Mouse (Mus musculus): ENCODE results near the gene Ank3. TPM values are rescaled to one million over a fixed set of nuclear protein-coding genes. Genes with fewer than 3 reads are reported as not detected.

Gene Ank3
- polyA plus RNA-seq, 1 experiment from 2014 or later, result 48.9 TPM

DNA sequence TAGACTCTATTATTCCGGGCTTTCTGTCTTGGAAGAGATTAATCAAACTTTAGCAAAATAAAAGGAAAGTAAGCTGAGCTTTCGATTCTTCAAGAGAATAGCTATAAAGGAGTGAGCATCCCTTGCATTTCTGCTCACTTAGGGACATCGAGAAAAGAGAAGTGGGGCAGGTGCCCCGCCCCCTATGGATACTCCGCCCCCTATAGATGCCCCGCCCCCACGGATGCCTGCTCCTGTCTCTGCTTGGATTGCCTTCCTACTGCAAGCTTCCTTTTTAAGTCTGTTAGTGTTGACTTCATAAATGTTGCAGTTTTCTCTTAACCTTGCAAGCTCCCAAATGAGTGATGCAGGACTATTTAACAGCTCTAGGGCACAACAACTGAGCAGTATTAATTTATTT is 541.4 kb downstream of the Ank3 start:
- no peaks in the 10 kb centered on the region for H3K9me3 ChIP-seq (replicated peaks; ENCODE audit: control insufficient read depth, low read length)
- H3K4me3 ChIP-seq (ENCODE audit: low read depth, low read length), result no peak overlapping the region
- no peak overlapping the region for H3K9ac ChIP-seq (ENCODE audit: low read depth, low read length)
- H3K27me3 ChIP-seq (ENCODE audit: control insufficient read depth, insufficient read depth, low read length), result no peaks in the 10 kb centered on the region
- 71% methylated on average over 7 of the region's 7 CpGs for WGBS (ENCODE audit: insufficient replicate concordance)
- ATAC-seq (replicated peaks; ENCODE audit: insufficient number of reproducible peaks, low FRiP score, low TSS enrichment), result no peak
- 0 out of 2 replicates have a peak, but pooled peaks cover 2% of the 10 kb centered on the region for H3K4me1 ChIP-seq (ENCODE audit: control insufficient read depth, insufficient read depth, low read length)
- H3K27ac ChIP-seq (ENCODE audit: low read depth, low read length), result no peak overlapping the region
- peaks cover 9% of the 10 kb centered on the region for H3K36me3 ChIP-seq (ENCODE audit: control insufficient read depth, insufficient read depth, low read length)
- no peak overlapping the region for H3K4me2 ChIP-seq

DNA sequence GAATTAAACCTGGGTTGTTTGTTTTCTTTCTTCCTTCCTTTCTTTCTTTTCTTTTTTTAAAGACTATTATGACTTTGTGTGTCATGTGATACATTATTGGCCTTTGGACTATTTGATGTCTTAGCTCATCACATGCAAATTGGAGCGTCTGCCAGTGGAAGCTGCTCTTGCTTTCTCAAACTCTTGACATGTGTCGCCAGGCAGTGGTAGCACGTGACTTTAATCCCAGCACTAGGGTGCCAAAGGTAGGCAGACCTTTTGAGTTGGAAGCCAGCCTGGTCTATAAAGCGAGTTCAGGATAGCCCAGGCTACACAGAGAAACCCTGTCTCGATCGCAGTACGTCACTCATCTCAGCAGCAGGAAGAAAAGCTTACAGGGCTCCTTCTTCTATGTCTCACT is 542.4 kb downstream of the Ank3 start:
- H3K4me2 ChIP-seq, result no peak overlapping the region
- ATAC-seq (replicated peaks; ENCODE audit: insufficient number of reproducible peaks, low FRiP score, low TSS enrichment), result no peak
- peaks cover 7% of the 10 kb centered on the region for H3K36me3 ChIP-seq (ENCODE audit: control insufficient read depth, insufficient read depth, low read length)
- no peak overlapping the region for H3K9ac ChIP-seq (ENCODE audit: low read depth, low read length)
- WGBS (ENCODE audit: insufficient replicate concordance), result 87% methylated on average over 7 of the region's 7 CpGs
- no peak overlapping the region for H3K4me3 ChIP-seq (ENCODE audit: low read depth, low read length)
- no peak overlapping the region for H3K27ac ChIP-seq (ENCODE audit: low read depth, low read length)
- H3K9me3 ChIP-seq (replicated peaks; ENCODE audit: control insufficient read depth, low read length), result no peaks in the 10 kb centered on the region
- no peaks in the 10 kb centered on the region for H3K27me3 ChIP-seq (ENCODE audit: control insufficient read depth, insufficient read depth, low read length)
- H3K4me1 ChIP-seq (ENCODE audit: control insufficient read depth, insufficient read depth, low read length), result 0 out of 2 replicates have a peak, but pooled peaks cover 8% of the 10 kb centered on the region

DNA sequence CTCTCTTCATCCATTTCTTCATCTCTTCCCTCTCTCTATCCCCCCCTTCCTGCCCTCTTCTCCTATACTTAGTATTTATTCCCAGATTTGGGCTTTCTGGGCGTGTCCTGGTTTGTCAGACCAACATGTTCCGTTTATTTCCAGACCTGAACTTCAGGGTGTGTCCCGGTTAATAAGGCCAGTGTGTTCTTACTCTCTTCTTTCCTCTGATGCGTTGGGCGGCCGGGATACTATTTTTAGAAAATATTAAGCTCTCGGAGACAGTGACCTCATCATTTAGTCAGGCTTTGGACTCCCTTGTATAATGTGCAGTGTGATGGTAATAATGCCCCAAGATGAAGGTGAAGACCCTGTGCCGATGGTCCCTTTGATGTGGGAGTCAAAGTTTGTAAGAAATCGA is 546.3 kb downstream of the Ank3 start:
- no peak overlapping the region for H3K4me3 ChIP-seq (ENCODE audit: low read depth, low read length)
- H3K9me3 ChIP-seq (replicated peaks; ENCODE audit: control insufficient read depth, low read length), result no peaks in the 10 kb centered on the region
- 0 out of 2 replicates have a peak overlapping the region, but pooled peaks have one; percentile 1 for H3K4me2 ChIP-seq
- WGBS (ENCODE audit: insufficient replicate concordance), result 61% methylated on average over 9 of the region's 9 CpGs
- no peak for ATAC-seq (replicated peaks; ENCODE audit: insufficient number of reproducible peaks, low FRiP score, low TSS enrichment)
- 0 out of 2 replicates have a peak, but pooled peaks cover 8% of the 10 kb centered on the region for H3K4me1 ChIP-seq (ENCODE audit: control insufficient read depth, insufficient read depth, low read length)
- no peaks in the 10 kb centered on the region for H3K36me3 ChIP-seq (ENCODE audit: control insufficient read depth, insufficient read depth, low read length)
- no peak overlapping the region for H3K9ac ChIP-seq (ENCODE audit: low read depth, low read length)
- no peak overlapping the region; the same call in 1 of the 2 replicates for H3K27ac ChIP-seq (ENCODE audit: low read depth, low read length)
- H3K27me3 ChIP-seq (ENCODE audit: control insufficient read depth, insufficient read depth, low read length), result no peaks in the 10 kb centered on the region

DNA sequence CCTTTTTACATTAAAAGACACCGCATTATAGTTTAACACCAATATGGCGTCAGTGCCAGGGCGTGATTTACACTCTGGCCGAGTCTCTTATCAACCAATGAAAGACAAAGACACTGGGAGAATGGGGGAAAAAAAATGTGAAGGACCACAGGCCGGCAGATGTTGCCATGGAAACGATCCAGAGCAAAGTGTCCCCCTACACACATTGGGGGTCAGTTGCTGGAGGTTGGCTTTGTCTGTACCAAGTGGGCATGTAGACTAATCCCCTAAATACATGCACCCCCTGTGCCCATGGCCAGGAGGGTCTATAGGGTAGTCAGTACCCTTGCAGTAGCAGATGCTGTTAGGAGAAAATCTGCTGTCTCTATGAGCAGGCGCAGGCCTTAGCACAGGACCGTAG is 547.3 kb downstream of the Ank3 start:
- Histone ChIP-seq H3K4me3 (ENCODE audit: low read depth, low read length) (no peak overlapping the region), H3K4me1 (ENCODE audit: control insufficient read depth, insufficient read depth, low read length) (0 out of 2 replicates have a peak, but pooled peaks cover 8% of the 10 kb centered on the region), H3K9me3 (replicated peaks; ENCODE audit: control insufficient read depth, low read length) (no peaks in the 10 kb centered on the region), H3K9ac (ENCODE audit: low read depth, low read length) (no peak overlapping the region), H3K27me3 (ENCODE audit: control insufficient read depth, insufficient read depth, low read length) (no peaks in the 10 kb centered on the region), H3K27ac (ENCODE audit: low read depth, low read length) (no peak overlapping the region), H3K36me3 (ENCODE audit: control insufficient read depth, insufficient read depth, low read length) (no peaks in the 10 kb centered on the region), H3K4me2 (no peak overlapping the region)
- WGBS (ENCODE audit: insufficient replicate concordance), result 76% methylated on average over 8 of the region's 8 CpGs
- ATAC-seq (replicated peaks; ENCODE audit: insufficient number of reproducible peaks, low FRiP score, low TSS enrichment), result no peak

DNA sequence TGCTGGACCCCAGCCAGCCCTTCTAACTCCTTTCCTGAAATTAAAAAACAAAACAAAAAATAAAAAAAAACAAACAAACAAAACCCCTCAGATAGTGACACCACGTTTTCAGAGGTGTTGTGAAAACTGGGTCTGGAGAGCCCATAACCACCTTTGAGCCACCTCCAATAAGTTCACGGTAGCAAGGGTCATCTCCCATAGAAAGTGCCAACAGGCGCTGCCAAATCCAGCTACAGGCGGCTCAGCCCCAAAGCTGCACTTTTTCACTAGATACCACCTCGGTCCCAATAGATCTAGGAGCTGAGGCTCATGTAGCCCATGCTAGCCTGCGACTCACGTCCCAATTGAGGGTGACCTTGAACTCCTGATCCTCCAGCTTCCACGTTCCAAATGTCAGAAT is 547.7 kb downstream of the Ank3 start:
- ATAC-seq (replicated peaks; ENCODE audit: insufficient number of reproducible peaks, low FRiP score, low TSS enrichment), result no peak
- 86% methylated on average over 8 of the region's 8 CpGs for WGBS (ENCODE audit: insufficient replicate concordance)

DNA sequence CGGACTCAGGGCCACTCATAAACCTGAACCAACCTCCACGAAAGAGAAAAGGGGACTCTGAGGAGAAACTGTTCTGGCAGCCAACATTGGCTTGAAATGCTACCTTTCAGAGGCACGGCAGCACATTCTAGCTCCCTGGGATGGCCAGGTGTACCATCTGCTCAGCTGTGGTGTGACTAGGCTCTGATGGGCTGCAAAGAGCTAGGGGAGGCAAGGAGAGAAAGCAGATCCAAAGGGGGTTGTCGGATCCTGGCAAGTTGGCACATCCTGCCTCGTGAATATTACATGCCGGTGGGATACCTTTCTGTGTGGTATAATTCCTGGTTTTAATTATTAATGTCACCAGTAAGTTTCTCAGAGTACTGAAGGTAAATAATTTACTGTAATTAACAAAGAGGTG is 548.5 kb downstream of the Ank3 start:
- no peak for ATAC-seq (replicated peaks; ENCODE audit: insufficient number of reproducible peaks, low FRiP score, low TSS enrichment)
- 82% methylated on average over 6 of the region's 6 CpGs for WGBS (ENCODE audit: insufficient replicate concordance)

More for the DNA sequence above, 547.7 kb downstream of the Ank3 start:
- no peaks in the 10 kb centered on the region for H3K27me3 ChIP-seq (ENCODE audit: control insufficient read depth, insufficient read depth, low read length)
- H3K4me1 ChIP-seq (ENCODE audit: control insufficient read depth, insufficient read depth, low read length), result 0 out of 2 replicates have a peak, but pooled peaks cover 8% of the 10 kb centered on the region
- no peak overlapping the region for H3K27ac ChIP-seq (ENCODE audit: low read depth, low read length)
- no peaks in the 10 kb centered on the region for H3K36me3 ChIP-seq (ENCODE audit: control insufficient read depth, insufficient read depth, low read length)
- H3K9me3 ChIP-seq (replicated peaks; ENCODE audit: control insufficient read depth, low read length), result no peaks in the 10 kb centered on the region
- H3K4me2 ChIP-seq, result no peak overlapping the region
- no peak overlapping the region for H3K4me3 ChIP-seq (ENCODE audit: low read depth, low read length)
- no peak overlapping the region for H3K9ac ChIP-seq (ENCODE audit: low read depth, low read length)

DNA sequence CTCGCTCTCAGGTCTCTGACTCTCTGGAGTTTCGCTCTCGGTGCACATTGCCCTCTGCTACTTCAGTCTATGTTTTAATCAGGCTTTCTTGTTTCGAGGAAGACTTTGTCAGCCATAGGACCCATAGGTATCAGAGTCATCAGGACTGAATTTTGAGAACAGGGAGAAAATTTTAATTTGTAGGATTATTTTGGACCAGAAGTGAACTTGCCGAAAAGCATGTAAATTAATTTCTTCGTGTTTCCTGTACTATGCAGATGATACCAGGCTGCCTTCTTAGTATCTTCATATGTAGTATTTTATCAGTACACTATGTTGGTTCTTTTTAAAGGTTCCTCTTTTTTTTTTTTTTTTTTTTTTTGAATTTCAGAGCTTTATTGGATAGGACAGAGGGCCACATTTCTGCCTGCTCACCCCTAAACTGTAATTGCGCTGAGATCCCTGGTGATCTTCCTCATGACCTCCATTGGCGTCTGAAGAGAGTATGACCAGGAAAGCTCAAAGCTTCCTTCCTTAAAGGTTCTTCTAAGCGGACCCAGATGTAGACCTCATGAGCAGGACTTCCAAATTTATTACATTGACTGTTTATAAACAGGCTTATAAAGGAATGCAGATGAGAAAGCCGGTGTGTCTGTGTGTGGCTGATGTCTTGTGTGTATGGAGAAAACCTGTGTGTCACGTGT is 551.8 kb downstream of the Ank3 start:
- H3K27me3 ChIP-seq (ENCODE audit: control insufficient read depth, insufficient read depth, low read length), result no peaks in the 10 kb centered on the region
- H3K36me3 ChIP-seq (ENCODE audit: control insufficient read depth, insufficient read depth, low read length), result peaks cover 5% of the 10 kb centered on the region; the same call in 1 of the 2 replicates
- H3K9ac ChIP-seq (ENCODE audit: low read depth, low read length), result no peak overlapping the region
- no peak for ATAC-seq (replicated peaks; ENCODE audit: insufficient number of reproducible peaks, low FRiP score, low TSS enrichment)
- no peaks in the 10 kb centered on the region for H3K9me3 ChIP-seq (replicated peaks; ENCODE audit: control insufficient read depth, low read length)
- H3K4me2 ChIP-seq, result no peak overlapping the region
- H3K4me3 ChIP-seq (ENCODE audit: low read depth, low read length), result no peak overlapping the region
- 90% methylated on average over 11 of the region's 11 CpGs for WGBS (ENCODE audit: insufficient replicate concordance)
- H3K4me1 ChIP-seq (ENCODE audit: control insufficient read depth, insufficient read depth, low read length), result 0 out of 2 replicates have a peak, but pooled peaks cover 1% of the 10 kb centered on the region
- no peak overlapping the region for H3K27ac ChIP-seq (ENCODE audit: low read depth, low read length)

More for the DNA sequence above, 548.5 kb downstream of the Ank3 start:
- Histone ChIP-seq H3K27me3 (ENCODE audit: control insufficient read depth, insufficient read depth, low read length) (no peaks in the 10 kb centered on the region), H3K4me1 (ENCODE audit: control insufficient read depth, insufficient read depth, low read length) (0 out of 2 replicates have a peak, but pooled peaks cover 8% of the 10 kb centered on the region), H3K36me3 (ENCODE audit: control insufficient read depth, insufficient read depth, low read length) (no peaks in the 10 kb centered on the region), H3K27ac (ENCODE audit: low read depth, low read length) (no peak overlapping the region), H3K4me2 (no peak overlapping the region), H3K4me3 (ENCODE audit: low read depth, low read length) (no peak overlapping the region), H3K9me3 (replicated peaks; ENCODE audit: control insufficient read depth, low read length) (no peaks in the 10 kb centered on the region), H3K9ac (ENCODE audit: low read depth, low read length) (no peak overlapping the region)

DNA sequence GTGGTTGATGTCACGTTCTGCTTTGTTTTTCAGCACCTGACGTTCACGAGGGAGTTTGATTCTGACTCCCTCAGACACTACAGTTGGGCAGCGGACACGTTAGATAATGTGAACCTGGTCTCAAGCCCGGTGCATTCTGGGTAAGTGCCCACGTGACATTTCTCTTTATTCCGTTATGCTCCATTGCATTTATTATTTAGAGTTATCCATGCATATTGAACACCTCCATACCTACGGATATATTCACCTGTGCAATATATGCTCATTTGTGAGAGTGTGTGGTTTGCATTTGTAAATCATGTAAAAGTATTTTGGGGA is 552.3 kb downstream of the Ank3 start:
- Histone ChIP-seq H3K27me3 (ENCODE audit: control insufficient read depth, insufficient read depth, low read length) (no peaks in the 10 kb centered on the region), H3K9ac (ENCODE audit: low read depth, low read length) (no peak overlapping the region), H3K36me3 (ENCODE audit: control insufficient read depth, insufficient read depth, low read length) (peaks cover 5% of the 10 kb centered on the region; the same call in 1 of the 2 replicates), H3K4me2 (no peak overlapping the region), H3K4me3 (ENCODE audit: low read depth, low read length) (no peak overlapping the region), H3K9me3 (replicated peaks; ENCODE audit: control insufficient read depth, low read length) (no peaks in the 10 kb centered on the region), H3K4me1 (ENCODE audit: control insufficient read depth, insufficient read depth, low read length) (no peaks in the 10 kb centered on the region), H3K27ac (ENCODE audit: low read depth, low read length) (no peak overlapping the region)
- ATAC-seq (replicated peaks; ENCODE audit: insufficient number of reproducible peaks, low FRiP score, low TSS enrichment), result no peak
- 89% methylated on average over 9 of the region's 9 CpGs for WGBS (ENCODE audit: insufficient replicate concordance)

DNA sequence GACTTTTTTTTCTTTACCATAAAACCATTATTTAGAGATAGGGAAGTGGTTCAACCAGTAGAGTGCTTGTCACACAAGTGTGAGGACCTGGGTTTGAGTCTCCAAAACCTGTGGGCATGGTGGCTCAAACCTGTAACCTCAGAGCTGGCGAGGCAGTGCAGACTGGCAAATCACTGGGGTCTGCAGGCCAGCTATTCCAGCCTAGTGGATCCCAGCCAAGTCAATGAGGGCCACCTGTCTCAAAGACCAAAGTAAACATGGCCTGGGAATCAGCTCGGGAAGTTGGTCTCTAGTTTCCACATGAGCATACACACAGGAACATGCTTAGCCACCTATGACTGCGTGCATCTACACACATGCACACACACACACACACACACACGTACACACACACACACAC is 552.9 kb downstream of the Ank3 start:
- Histone ChIP-seq H3K27me3 (ENCODE audit: control insufficient read depth, insufficient read depth, low read length) (no peaks in the 10 kb centered on the region), H3K4me1 (ENCODE audit: control insufficient read depth, insufficient read depth, low read length) (no peaks in the 10 kb centered on the region), H3K27ac (ENCODE audit: low read depth, low read length) (no peak overlapping the region), H3K9me3 (replicated peaks; ENCODE audit: control insufficient read depth, low read length) (no peaks in the 10 kb centered on the region), H3K4me2 (no peak overlapping the region), H3K9ac (ENCODE audit: low read depth, low read length) (no peak overlapping the region), H3K36me3 (ENCODE audit: control insufficient read depth, insufficient read depth, low read length) (peaks cover 5% of the 10 kb centered on the region; the same call in 1 of the 2 replicates), H3K4me3 (ENCODE audit: low read depth, low read length) (no peak overlapping the region)
- ATAC-seq (replicated peaks; ENCODE audit: insufficient number of reproducible peaks, low FRiP score, low TSS enrichment), result no peak
- 83% methylated on average over 4 of the region's 4 CpGs for WGBS (ENCODE audit: insufficient replicate concordance)
